Mouse (Mus musculus) liver, adult 2 months (tissue): Measurements from ENCODE around the gene Glra4.

Source experiments
- CTCF ChIP-seq: fragments of 200-500 bp; IDR thresholded peaks from 2 replicates; pipeline ENCODE4 v1.5.1; 2011; ENCODE audit warnings: low read depth, low read length, control low read depth
- POLR2A ChIP-seq: fragments of 200-500 bp; IDR thresholded peaks from 2 replicates; pipeline ENCODE4 v1.6.1; 2011; ENCODE audit warnings: low read length, control low read depth; ENCODE audit not compliant: insufficient read depth; ENCODE audit errors: extremely low read depth

DNA sequence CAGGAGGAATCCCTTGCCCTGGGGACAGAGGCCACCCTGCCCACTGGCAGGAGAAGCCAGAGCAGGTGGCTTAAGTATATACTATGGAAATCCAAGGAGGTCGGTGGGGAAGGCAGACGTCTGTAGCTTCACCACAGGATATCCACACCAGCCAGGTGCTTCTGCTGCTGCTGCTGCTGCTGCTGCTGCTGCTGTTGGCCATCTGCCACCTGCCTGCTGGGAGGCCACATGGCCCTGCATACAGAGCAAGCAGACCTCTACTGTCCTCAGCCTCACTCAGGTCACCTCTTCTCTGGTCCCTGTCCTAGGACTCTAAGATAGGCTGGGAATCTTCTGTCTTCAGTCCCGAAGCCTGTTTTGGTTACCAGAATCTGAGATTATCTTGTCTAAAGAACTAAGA is 1.9 kb downstream of the Glra4 start:
- TF ChIP-seq CTCF (no peak), POLR2A (no peak)
